Mouse (Mus musculus) bone marrow, adult 2 months (tissue): Measurements from ENCODE around the gene Bcl2l14. TPM values are rescaled to one million over a fixed set of nuclear protein-coding genes. Genes with fewer than 3 reads are reported as not detected.

ENCODE experiments used
- H3K27ac ChIP-seq: fragments of 200-500 bp; 2 replicates; pipeline ENCODE4 v1.5.1; 2012; ENCODE audit warnings: low read depth, mild to moderate bottlenecking, control low read depth, inconsistent platforms, low read length; ENCODE audit not compliant: control insufficient read depth, poor library complexity, insufficient read depth
- H3K4me1 ChIP-seq: fragments of 200-500 bp; 2 replicates; pipeline ENCODE4 v1.6.1; 2011; ENCODE audit warnings: low read length; ENCODE audit not compliant: control insufficient read depth, insufficient read depth
- H3K4me3 ChIP-seq: fragments of 200-500 bp; replicated peaks from 2 replicates; pipeline ENCODE3; 2011; ENCODE audit warnings: mild to moderate bottlenecking, low read depth, low read length, control low read depth; ENCODE audit not compliant: control insufficient read depth
- CTCF ChIP-seq: fragments of 200-500 bp; IDR thresholded peaks from 2 replicates; pipeline ENCODE4 v1.5.1; 2011; ENCODE audit warnings: low read length, control low read depth; ENCODE audit not compliant: control insufficient read depth, insufficient read depth
- POLR2A ChIP-seq: fragments of 200-500 bp; IDR thresholded peaks from 2 replicates; pipeline ENCODE4 v1.6.1; 2011; ENCODE audit warnings: low read depth, mild to moderate bottlenecking, control low read depth, low read length, borderline replicate concordance; ENCODE audit not compliant: control insufficient read depth
- WGBS: fragments of 180-500 bp; shearing (Covaris S2); methylation state at CpG from one replicate; pipeline ENCODE4 v1.1.7; 2018; 5-methylcytosine and 5-hydroxymethylcytosine counted together
- polyA plus RNA-seq: library from polyadenylated mRNA; stranded (reverse); fragments of >200 nt; gene quantifications from 2 replicates; pipeline ENCODE4 v1.2.4, GENCODE M21; 2011; ENCODE audit warnings: low replicate concordance; ENCODE audit not compliant: missing spikeins, insufficient read depth, insufficient read length

Bcl2l14 gene
- polyA plus RNA-seq, 1 experiment = not detected

- TF ChIP-seq CTCF (no peak), POLR2A (no peak)
- Histone ChIP-seq H3K4me3 (no peak overlapping the region), H3K4me1 (no peaks in the 10 kb centered on the region; the same call in 1 of the 2 replicates), H3K27ac (no peak overlapping the region)
- 88% methylated on average over 10 of the region's 10 CpGs for WGBS
Observed at GRCm38 (mm10) chr6:134466671-134467229, 70.6 kb downstream of the Bcl2l14 start.

DNA sequence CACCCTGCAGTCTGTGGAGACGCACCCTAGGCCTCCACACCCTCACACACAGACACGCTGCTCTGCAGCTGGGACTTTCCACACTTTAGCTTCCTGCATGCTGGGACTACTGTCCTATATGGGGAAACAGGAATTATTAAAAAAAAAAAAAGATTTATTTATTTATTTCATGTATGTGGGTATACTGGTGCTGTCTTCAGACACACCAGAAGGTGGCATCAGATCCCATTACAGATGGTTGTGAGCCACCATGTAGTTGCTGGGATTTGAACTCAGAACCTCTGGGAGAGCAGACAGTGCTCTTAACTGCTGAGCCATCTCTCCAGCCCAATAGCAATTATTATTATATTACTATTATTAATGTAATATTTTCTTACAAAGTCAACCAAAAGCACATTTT, 73.2 kb downstream of the Bcl2l14 start:
- WGBS = 81% methylated on average over 2 of the region's 2 CpGs
- Histone ChIP-seq H3K27ac (no peak overlapping the region), H3K4me1 (no peaks in the 10 kb centered on the region; the same call in 1 of the 2 replicates), H3K4me3 (no peak overlapping the region)
- TF ChIP-seq POLR2A = no peak
- TF ChIP-seq CTCF = no peak

GRCm38 (mm10) chr6:134470857-134471256, 74.7 kb downstream of the Bcl2l14 start:
- TF ChIP-seq POLR2A (no peak), CTCF (no peak)
- no peaks in the 10 kb centered on the region; the same call in 1 of the 2 replicates for H3K4me1 ChIP-seq
- 58% methylated on average over 14 of the region's 14 CpGs for WGBS

GRCm38 (mm10) chr6:134473143-134473561, 77.0 kb downstream of the Bcl2l14 start:
- no peak overlapping the region for H3K4me3 ChIP-seq
- H3K27ac ChIP-seq = no peak overlapping the region
- 83% methylated on average over 7 of the region's 7 CpGs for WGBS
- no peak for TF ChIP-seq POLR2A
- no peak for TF ChIP-seq CTCF
- no peaks in the 10 kb centered on the region; the same call in 1 of the 2 replicates for H3K4me1 ChIP-seq

More at GRCm38 (mm10) chr6:134470857-134471256, 74.7 kb downstream of the Bcl2l14 start:
- no peak overlapping the region for H3K4me3 ChIP-seq
- no peak overlapping the region for H3K27ac ChIP-seq

- H3K4me1 ChIP-seq = no peaks in the 10 kb centered on the region
- 90% methylated on average over 10 of the region's 10 CpGs for WGBS
- no peak overlapping the region for H3K4me3 ChIP-seq
- TF ChIP-seq CTCF (no peak), POLR2A (no peak)
- H3K27ac ChIP-seq = no peak overlapping the region
Observed at GRCm38 (mm10) chr6:134479481-134479880, 83.4 kb downstream of the Bcl2l14 start.

GRCm38 (mm10) chr6:134486318-134486717, 90.2 kb downstream of the Bcl2l14 start:
- H3K27ac ChIP-seq = no peak overlapping the region
- no peaks in the 10 kb centered on the region for H3K4me1 ChIP-seq
- no peak overlapping the region for H3K4me3 ChIP-seq
- 90% methylated on average over 9 of the region's 9 CpGs for WGBS
- TF ChIP-seq POLR2A = no peak
- TF ChIP-seq CTCF = no peak

Other genes with a start within 250 kb of the Bcl2l14 start
- gene Lrp6, start 170.6 kb downstream of the Bcl2l14 start, polyA plus RNA-seq = 9.2 and 17.1 TPM in 2 replicates
- gene Mansc1, start 236.2 kb downstream of the Bcl2l14 start, polyA plus RNA-seq = not detected in 2 replicates
- gene Borcs5, start 243.2 kb downstream of the Bcl2l14 start, polyA plus RNA-seq = 8.0 and 10.4 TPM in 2 replicates